Mouse (Mus musculus): Measurements from ENCODE around the gene Dusp11.
"Not testable (repeated sequence)": the region's sequence is repeated elsewhere in the genome, so short reads cannot be mapped to it uniquely, and the experiment has no call there.

Gene Dusp11

DNA sequence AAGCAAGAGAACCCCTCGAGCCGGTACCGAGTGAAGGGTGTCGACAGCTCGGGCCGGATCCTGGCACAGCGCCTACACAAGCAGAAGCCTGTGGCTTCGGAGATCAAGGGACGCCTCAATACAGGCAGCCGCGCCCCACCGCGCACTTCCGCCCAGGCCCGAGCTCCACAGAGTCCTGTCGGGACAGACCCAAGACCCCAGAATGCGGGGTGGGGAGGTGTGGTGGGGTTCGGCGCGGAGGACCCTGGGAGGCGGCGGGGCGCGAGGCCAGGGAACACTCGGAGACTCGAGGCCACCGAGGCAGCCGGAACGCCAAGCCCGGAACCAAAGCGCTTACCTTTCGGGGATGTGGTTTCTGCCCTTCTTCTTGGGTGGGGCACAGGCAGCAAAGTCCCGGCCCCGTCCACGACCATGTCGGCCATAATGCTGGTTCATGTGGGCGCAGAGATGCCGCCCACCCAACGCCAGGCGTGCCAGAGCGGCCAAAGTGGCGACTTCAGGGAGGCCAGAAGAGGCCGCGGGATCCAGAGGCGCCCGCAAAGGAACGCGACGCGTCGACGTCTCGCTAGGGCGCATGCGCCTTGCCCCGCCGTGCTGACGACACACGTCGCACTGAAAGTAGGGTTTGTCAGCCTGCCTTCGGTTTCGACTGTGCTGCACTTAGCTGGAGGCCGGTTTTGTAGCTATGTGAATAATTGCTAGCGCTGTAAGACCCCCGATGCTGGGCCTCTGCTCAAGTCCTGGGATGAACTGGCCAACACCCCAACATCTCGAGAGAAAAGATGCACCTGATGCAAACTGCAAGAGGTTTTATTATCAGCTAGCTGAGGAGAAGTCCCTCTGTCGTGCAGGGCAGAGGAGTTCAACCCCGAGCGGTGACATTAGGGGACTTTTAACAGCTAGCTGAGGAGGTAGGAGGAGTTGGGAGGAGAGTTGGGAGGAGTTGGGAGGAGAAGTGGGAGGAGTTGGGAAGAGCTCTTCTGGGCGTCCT lies at the start of gene Dusp11:
Dusp11 (minus strand) TSS at position 567 of the 991 bp plus-strand sequence.
- peak; percentile 88 to 91 for DNase-seq

DNA sequence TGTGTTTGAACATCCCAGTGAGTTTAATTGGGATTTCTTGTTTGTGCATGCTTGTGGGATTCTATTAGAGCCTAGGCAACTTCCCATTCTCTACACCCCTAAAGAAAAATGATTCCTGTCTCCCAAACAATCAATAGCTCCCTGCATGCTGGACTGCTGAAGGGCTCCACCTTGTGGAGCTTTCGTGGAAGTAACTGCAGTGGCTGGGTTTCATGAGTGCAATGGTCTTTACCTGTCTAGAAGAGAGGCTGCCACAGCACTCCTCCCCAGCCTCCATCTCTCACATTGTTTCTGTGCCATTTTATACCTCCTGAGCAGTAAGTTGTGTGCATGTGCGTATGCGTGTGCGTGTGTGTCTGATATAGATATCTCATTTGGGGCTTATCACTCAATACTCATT lies 48.5 kb upstream of the Dusp11 start:
- DNase-seq, result peak; percentile 35 to 73

DNA sequence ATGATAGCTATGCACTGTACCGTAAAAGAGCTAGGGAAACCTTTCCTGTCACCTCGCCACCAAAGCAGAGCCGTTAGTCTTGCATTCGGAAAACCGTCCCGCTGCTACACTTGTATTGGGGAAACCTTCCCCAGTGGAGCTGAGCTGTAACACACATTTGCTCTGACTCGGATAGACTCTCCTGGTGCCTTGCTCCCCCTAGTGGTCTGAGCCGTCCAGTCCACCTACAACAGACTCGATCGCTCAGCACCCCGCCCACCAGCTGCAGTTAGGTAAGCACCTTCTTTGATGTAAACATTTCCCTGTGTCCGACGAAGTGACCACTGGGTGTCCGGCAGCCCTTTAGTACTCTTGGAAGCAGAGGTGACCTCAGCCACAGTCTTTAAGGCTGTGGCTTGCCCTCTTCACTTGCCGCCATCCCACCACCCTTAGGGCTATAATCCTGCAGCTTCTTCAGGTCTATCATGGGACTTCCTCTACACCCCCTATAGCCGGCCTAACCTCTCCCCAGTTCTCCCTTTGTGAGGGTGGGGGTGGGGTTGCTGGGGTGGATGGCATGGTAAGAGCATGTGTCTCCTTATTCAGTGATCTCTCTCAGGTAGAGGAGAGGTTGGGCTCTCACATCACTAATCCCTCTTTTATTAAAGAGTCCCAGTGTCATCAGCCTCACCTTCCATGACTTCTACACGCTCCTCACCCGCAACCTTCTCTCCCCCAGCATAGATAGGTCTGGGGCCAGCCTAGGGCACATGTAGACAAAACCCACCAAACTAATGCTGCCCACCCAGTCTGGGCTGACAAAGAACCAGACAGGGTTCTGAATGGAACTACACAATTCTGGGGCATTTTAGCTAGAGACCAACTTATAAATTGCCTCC lies 43.0 kb upstream of the Dusp11 start:
- DNase-seq, result peak; percentile 63 to 79

DNA sequence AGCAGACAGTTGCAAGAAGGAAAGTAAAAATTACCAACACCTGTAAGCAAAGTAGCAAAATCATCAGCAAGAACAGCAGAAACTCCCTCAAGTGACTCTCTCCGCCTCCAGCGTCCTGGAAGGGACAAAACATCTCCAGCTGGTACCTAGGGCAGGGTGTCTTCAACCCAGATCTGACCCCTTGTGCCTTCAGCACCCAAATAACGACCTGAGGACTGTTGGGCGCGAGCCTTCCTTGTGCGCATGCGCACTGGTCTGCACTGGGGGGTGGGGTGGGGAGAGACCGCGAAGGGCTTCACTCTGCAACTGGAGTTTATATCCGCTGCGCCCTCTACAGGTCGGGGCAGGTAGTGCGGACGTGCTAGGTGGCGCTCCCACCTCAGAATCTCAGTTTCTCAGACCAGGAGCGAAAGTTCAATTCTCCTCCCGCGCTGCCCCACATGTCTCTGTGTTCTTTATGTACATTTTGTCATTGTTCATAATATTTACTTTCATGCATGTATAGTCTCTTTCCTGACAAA lies 42.0 kb upstream of the Dusp11 start:
- peak in 1 of 2 experiments; percentile 34 for DNase-seq

DNA sequence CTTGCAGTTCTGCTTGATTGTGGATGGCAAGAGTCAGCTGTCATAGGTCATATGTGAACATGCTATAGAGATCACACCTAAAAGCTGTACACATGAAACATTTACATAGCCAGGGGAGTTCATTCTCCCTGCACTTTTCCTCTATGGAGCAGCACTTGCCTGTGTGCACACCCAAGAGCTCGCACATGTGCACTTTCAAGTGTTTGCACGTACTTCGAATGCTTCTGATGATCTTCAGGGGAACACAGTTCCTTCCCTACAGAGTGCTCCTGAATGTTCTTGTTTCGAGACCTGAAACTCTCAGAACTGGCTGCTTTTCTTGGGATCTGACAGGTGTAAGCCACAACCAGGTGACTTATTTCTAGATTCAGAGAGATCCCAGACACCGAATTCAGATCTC lies 29.3 kb upstream of the Dusp11 start:
- not testable (repeated sequence) for DNase-seq

DNA sequence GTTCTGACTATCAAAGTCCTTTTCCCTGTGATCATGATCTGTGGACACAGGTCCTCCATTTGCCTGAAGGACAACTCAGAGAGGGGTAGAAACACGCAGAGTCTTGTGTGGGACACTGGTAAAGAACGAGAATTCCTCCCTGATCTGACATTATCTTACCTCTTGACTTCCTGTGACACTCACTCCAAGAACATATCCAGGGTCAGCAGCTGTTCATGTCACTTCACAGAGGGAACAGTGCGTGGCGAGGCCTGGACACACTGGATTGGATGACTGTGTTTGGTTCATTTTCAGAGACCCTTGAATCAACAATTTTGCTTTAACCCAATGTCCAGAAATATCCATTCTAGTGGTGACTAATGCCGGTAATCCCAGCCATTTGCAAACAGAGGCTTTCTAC lies 28.1 kb upstream of the Dusp11 start:
- not testable (repeated sequence) for DNase-seq

DNA sequence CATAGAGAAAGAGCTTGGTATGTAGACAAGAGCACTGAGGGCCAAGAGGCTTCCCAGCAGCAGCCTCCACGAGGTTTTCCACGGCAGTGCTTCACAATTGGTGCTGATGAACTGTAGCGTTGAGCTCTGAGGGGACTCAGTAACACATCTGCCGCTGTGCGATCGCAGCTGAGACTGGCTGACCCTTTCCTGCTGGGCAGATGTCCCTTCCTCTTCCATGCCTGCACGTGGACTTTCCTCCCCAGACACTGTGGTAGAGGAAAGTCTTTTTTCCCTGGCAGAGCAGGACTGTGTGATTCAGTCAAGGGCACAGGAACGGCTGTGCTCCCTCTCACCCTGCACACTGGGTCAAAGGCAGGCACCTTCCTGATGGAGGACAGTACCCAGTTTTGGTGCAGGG lies 22.9 kb upstream of the Dusp11 start:
- DNase-seq, result no peak

DNA sequence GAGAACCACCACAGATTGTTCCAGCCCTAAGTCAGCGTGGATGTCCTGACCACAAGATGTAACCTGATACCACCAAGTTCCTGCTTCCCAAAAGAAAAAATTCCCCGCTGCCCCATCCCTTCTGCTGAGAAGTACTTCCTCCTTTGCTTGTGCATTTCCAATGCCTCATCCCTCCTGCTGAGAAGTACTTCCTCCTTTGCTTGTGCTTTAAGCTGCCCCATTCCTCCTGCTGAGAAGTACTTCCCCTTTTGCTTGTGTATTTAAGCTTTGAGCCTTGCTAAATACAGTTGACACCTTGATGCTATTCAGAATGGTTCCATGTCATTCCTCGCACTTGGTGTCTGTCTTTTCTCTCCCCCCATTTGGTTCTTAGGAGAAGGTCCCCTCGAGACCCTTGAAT lies 17.3 kb upstream of the Dusp11 start:
- DNase-seq, result not testable (repeated sequence)

DNA sequence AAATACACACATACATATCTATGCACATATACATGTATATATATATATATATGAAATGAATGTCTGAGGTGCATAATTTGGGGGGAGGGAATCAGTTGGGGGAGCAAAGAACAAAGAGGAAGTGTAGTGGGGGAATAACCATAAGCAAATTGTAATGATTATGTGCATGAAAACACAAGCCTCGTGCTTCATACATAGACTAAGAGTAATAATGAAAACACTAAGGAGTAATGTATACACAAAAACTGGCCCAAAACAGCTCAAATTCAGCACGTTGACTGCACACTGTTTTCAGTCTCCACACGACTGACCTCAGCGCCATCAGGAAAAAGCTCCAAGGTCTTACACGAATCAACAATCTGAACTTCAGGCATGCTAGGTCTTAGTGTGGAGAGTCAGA lies 14.8 kb upstream of the Dusp11 start:
- DNase-seq, result no peak

DNA sequence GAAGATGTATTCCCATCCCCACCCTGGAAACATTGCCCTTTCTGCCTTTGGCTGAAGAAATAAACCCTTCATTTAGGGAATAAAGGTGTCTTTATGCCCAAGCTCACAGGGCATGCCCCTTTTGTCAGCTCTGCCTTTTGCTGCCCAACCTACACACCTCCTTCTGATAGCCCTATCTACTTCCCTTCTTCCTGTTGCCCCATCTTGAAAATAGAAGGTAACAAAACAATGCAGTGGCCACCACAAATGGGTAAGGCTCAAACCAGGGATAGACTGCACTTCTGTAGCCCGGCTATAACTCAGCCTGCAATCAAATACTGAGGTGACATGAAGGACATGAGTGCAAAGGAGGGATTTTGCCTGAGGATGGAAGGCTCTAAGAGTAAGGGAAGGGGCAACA lies 14.3 kb upstream of the Dusp11 start:
- no peak for DNase-seq

DNA sequence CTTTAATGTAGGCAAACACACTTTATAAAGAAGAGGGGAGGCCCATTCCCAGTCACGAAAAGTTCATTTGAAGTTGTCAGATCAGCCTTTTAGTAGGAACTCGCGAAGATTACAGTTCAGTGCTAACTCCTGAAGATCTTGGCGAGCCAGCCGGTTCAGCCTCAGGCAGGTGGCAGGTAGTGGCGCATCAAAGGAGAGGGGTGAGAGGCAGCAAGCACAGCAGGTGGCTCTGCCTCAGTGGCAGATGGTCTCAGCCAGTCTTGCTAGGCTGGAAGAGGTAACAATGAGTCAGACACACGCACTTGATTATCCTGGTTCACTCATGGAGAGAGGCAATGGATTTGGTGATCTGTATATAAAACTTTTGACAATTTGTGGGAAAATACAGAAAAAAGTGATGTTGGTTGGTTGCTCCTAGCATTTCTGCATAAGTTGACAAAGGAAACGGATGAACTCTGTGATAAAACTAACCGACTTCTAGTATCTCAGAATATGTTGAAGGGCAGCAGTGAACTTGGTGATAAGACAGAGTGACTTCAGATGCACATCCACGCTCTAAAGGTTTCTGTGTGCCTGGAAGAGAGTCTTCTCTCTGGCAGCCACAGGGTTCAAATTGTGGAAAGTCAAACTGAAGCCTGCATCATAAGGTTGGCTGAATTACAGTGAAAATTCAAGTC lies 13.6 kb upstream of the Dusp11 start:
- no peak for DNase-seq

DNA sequence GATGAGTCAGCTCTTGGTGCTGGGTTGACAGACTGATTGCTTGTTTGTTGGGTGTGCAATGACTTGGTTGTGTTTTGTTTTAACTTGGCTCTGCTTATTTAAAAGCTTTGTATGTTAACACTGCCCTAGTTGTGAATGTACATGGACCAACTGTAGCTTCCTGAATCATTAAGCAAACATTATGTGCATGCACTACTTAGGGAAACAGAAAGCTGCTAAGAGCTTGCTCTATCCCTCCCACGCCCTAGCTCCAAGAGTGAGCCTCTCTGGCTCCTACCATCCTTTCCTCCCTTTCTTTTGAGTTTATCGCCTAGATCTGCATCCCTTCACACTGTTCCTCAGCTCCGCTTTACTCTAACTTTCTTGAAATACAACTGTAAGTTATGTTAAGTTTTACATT lies 11.9 kb upstream of the Dusp11 start:
- no peak for DNase-seq

DNA sequence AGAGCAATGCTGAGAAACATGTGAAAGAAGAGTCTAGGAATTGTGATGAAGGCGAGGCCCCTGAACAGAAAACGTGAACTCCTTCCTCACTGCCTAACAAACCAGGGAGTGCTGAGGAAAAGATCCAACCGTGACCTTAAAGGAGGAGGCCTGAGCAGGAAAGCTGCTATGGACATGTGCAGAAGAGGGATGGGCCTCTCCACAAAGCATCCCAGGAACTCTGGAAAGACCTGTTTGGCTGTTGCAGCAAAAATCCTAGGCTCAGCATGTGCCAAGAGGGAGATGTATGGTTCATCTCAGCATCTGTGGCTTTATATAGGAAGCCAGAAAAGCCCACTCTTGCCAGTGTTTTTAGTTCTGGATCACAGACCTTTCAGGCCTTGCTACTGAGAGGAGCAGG lies 11.2 kb upstream of the Dusp11 start:
- DNase-seq, result no peak

DNA sequence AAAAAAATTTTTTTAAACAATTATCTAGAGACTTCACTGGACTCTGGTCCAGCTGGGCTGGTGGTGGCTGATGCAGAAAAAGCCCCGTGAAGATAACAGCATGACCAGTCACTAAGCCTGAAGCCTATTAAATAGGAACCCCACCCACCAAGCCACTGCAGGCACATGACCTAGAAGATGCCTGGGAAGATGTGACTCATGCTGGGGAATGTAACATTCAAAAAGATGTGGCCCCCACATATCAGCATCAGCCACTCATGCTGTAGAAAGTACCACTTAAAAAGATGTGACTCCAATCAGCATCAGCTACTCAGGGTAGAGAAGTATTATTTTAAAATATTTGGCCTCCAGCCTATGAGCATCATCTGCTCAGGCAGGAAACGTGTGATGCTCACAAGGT lies 8.4 kb upstream of the Dusp11 start:
- DNase-seq, result no peak

DNA sequence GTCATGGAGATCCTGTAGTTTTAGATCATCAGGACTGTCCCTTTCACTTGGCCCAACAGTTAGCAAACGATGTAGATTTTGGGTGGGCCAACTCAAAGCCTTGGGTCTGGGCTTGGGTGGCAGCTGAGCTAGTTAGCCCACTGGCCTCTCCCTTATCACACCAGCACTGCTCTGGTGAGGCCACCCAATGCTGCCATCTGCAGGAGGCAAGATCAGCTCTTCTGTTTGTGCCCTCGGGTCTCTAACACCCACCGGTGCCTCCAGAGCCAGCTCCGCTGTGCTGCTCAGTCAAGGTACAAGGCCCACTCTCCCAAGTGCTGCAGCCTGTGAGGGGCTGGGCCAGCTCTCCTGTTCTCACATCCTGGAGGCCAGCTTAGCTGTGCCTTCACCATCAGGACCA lies 5.2 kb upstream of the Dusp11 start:
- DNase-seq, result no peak

DNA sequence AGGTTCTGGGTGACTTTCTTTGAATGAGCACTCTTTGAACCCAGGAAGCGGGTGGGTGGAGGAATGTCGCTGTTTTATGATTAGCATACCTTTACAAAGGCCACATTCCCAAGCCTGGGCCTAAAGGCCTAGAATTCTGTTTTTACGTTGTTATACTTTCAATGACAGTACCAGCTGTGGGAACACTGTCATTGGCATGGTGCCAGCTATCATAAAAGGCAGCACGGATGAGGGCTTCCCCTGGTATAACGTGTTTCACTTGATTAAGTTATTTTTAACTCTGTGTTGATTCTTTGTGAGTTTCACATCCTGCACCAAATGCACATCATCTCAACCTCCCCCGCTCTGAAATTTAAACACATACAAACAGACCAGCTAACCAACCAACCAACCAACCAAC lies 4.6 kb upstream of the Dusp11 start:
- not testable (repeated sequence) for DNase-seq

DNA sequence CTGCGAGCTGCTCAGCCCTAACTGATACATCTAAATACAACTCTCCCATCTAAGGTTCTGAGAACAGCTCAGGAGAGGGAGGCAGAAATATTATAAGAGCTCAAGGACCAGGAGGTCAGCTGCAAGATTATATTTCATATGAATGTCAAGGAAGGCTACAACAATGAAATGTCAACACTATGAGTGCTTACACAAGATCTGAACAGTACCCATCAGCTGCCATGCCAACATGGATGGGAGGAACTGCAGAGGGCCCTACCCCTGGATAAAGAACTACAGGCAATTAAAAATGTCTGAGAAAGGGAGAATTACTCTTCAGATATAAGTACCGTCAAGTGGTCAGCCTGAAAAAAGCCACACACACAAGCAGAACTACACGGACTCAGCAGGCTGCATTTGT lies 3.9 kb downstream of the Dusp11 start:
- DNase-seq, result no peak

DNA sequence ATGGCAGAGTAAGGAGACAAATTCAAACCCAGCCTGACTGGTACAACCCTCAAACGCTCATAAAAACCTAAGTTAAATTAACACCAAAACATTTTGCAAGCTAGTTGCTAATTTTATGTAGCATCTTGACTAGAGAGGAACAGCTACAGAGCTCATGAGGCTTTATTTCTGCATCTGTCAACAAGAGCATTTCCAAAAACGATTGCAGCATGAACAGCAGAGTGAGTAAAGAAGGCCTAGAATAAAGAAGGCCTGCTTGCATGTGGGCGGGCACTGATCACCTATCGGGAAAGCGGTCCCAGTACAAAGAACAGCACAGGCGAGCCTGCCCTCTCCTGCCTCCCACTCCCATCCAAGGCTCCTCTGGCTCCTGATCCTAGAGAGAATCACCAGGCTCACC lies 12.9 kb downstream of the Dusp11 start:
- DNase-seq, result no peak

DNA sequence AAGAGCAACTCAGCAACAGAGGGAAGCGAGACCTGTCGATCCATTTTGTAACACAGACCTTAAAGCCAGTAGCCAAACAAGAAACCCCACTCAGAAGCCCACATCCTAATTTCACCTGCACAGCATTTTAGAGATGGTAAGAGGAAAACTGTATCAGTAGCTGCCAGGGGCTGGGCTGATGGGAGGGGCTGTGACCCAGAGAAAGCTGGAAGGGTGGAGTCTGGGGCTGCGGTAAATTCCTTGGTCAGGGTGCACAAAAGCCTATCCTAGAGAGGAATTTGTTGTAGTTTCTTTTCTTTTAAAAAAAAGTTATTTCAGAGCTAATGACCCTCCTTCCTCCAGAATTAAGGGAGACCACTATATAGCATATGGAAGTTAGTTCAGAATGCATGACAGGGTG lies 19.0 kb downstream of the Dusp11 start:
- no peak for DNase-seq

DNA sequence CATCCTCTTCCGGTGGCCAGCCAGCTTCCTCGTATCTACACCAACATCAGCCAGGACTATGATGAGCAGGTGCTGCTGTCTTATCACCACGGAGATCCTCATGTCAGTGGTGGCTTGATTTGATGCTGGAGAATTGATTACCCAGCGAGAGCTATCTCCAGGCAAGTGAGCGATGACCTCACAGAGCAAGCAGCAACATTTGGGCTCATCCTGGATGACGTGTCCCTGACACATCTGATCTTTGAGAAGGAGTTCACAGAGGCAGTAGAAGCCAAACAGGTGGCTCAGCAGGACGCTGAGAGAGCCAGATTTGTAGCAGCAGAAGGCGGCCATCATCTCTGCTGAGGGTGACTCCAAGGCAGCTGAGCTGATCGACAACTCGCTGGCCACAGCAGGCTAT lies 22.8 kb downstream of the Dusp11 start:
- DNase-seq, result no peak

DNA sequence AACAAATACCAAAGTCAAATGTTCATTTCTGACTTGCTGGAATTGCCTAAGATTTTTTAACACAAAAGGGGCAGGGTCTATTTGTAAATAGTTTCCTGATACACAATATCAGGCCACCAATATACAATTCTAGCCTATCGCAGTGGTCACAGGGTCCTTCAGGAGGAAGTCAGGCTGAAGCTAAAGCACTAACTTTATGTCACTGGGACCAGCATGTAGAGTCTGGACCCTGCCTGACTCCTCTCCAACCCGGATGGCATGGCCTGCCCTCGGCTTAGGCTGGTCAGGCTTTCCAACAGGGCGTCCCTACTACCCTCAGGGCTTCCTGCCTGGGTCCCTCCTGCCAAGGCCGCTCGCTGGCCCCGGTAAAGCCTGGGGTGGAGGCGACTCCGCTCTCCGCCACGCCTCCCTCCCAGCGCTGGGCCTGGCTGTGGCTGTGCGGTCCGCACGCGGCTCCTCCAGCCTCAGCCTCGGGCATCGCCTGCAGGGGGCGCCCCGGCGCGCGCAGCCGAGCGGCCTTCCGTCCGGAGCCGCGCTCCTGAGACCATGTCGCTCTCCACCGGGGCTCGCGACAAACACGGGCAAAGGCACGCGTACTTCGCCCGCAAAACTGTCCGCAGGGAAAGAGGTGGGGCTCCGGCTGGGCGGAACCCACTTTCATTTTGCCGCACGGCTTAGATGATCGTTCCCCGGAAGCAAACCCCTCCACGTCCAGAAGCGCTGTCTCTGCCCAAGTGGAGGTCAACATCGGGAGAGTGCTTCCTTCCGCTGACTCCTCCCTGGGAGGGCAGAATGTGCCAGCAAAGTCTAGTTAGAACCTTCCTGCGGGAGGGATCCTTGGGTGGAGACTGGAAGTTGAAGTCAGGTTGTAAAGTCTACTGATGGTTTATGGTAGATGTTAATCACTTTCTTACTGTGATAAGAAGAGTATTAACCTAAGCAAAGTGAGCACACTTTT lies 24.7 kb downstream of the Dusp11 start:
- peak; percentile 92 to 93 for DNase-seq

DNA sequence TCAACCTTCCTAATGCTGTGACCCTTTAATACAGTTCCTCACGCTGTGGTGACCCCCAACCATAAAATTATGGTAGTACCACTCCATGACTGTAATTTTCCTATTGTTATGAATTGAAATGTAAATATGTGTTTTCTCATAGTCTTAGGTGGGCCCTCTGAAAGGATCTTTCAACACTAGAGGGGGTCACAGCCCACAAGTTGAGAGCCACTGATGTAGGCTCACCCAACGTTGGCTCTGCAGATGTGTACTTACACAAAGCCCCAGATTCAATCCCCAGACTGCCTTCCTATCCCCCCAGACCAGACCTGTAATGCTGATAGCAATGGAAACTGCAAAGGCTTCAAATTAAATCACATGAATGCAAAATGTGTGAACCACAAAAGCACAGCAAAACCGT lies 25.8 kb downstream of the Dusp11 start:
- no peak for DNase-seq
